Mouse (Mus musculus) limb, embryonic 10.5 days (tissue): Measurements from ENCODE around the gene Ing1. TPM values are rescaled to one million over a fixed set of nuclear protein-coding genes. Genes with fewer than 3 reads are reported as not detected.

Source experiments
- DNase-seq: peaks from one replicate; pipeline ENCODE4 v3.0.0-alpha.2; 2017; ENCODE audit warnings: low spot score
- H3K27ac ChIP-seq: fragments of 300-500 bp; sonication (generic); 2 replicates; pipeline ENCODE4 v1.5.1; 2016; ENCODE audit warnings: mild to moderate bottlenecking
- H3K27me3 ChIP-seq: fragments of 300-500 bp; sonication (generic); 2 replicates; pipeline ENCODE4 v1.6.1; 2016; ENCODE audit warnings: low read depth, mild to moderate bottlenecking; ENCODE audit not compliant: poor library complexity, severe bottlenecking
- H3K36me3 ChIP-seq: fragments of 300-500 bp; sonication (generic); 2 replicates; pipeline ENCODE4 v1.6.1; 2016; ENCODE audit warnings: mild to moderate bottlenecking, moderate library complexity
- H3K4me1 ChIP-seq: fragments of 300-500 bp; sonication (generic); 2 replicates; pipeline ENCODE4 v1.6.1; 2016
- H3K4me3 ChIP-seq: fragments of 300-500 bp; sonication (generic); 2 replicates; pipeline ENCODE4 v1.5.1; 2016; ENCODE audit warnings: mild to moderate bottlenecking, moderate library complexity
- H3K9me3 ChIP-seq: fragments of 300-500 bp; sonication (generic); replicated peaks from 2 replicates; pipeline ENCODE4 v1.6.1; 2016; ENCODE audit warnings: mild to moderate bottlenecking
- WGBS: fragments of 180-500 bp; shearing (Covaris S2); methylation state at CpG from one replicate; pipeline ENCODE4 v1.1.7; 2016; 5-methylcytosine and 5-hydroxymethylcytosine counted together
- polyA plus RNA-seq: library from polyadenylated mRNA; unstranded; fragments of >200 nt; fragmentation: Nextera tagmentation; extraction: Ambion mirVana; gene quantifications from 2 replicates; pipeline ENCODE4 v1.2.1, GENCODE M21; 2016

Gene Ing1
- polyA plus RNA-seq, 1 experiment from 2014 or later: 39.7 TPM

DNA sequence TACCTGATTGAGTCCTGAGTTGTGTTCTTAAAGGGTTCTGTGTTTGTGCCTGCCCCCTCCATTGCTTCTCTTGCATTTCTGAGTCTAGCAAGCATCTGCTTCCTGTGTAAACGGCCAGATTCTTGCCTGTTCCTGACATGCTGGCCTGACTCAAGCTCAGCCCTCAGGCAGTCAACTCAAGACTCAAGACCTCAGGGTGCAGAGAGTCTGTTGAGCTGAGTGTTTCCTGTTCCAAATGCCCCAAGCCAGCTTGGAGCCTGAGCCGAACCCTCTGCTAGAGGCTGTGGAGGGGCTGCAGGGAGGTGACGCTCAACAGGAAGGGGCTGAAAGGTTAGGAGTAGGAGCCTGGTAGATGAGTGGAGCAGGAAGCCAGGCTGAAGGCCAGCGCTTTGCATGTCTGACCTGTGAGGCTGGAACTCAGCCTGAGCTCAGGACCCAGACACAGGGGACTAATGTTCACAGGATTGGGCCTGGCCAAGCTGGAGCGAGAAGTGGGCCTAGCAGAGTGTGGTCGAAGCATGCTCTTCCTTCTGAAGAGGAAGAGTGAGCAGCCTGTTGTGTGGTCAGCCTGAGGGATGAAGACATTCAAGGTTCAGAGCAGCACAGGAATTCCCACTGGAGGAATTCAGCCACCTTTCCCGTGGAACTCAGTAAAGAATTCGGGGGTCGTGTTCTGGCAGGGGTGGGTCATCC is 19.7 kb downstream of the Ing1 start:
- no peaks in the 10 kb centered on the region for H3K27me3 ChIP-seq
- H3K27ac ChIP-seq: peak overlapping the region; percentile 79
- peaks cover 44% of the 10 kb centered on the region for H3K4me1 ChIP-seq
- no peaks in the 10 kb centered on the region for H3K9me3 ChIP-seq
- WGBS: 77% methylated on average over 9 of the region's 9 CpGs
- peaks cover 15% of the 10 kb centered on the region; the same call in 1 of the 2 replicates for H3K36me3 ChIP-seq
- no peak overlapping the region for H3K4me3 ChIP-seq
- DNase-seq: no peak

DNA sequence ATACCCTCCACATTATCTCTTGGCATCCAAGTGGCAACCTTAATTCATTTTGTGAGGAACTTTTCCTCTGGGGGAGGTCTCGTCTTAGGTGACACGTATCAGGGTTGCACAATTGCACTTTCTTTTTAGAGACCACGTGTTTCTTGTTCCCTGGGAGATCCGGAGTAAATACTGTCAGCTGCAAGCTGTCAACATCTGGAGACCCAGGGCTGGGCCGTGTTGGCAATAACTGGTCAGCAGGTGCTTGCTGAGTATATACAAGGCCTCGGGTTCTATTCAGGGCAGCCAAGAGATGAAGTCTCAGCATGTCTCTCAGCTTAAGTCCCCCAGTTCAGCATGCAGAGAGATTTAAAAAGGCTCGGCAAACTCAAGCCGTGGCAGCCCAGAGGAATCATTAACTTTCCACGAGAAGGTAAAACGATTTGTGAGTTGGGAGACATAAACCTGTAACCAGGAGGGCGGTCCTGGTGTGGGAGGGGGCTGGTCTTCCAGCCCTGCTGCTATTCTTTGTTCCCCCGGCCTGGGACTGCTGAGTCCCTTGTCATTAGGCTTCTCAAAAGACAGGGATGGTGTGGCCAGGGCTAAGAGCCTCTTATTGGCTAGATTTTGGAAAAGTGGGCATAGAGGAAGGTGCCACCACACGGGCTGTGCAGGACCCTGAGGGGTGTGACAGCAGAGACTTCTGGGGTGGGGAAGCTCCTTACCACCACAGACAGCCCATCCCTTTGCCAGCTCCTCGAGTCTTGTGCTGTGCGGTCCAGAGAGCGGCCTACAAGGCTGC is 20.4 kb downstream of the Ing1 start:
- H3K4me1 ChIP-seq: peaks cover 42% of the 10 kb centered on the region
- H3K36me3 ChIP-seq: peaks cover 9% of the 10 kb centered on the region; the same call in 1 of the 2 replicates
- no peaks in the 10 kb centered on the region for H3K27me3 ChIP-seq
- H3K4me3 ChIP-seq: no peak overlapping the region
- WGBS: 70% methylated on average over 16 of the region's 16 CpGs
- peak overlapping the region; percentile 79 for H3K27ac ChIP-seq
- H3K9me3 ChIP-seq: no peaks in the 10 kb centered on the region
- DNase-seq: no peak

DNA sequence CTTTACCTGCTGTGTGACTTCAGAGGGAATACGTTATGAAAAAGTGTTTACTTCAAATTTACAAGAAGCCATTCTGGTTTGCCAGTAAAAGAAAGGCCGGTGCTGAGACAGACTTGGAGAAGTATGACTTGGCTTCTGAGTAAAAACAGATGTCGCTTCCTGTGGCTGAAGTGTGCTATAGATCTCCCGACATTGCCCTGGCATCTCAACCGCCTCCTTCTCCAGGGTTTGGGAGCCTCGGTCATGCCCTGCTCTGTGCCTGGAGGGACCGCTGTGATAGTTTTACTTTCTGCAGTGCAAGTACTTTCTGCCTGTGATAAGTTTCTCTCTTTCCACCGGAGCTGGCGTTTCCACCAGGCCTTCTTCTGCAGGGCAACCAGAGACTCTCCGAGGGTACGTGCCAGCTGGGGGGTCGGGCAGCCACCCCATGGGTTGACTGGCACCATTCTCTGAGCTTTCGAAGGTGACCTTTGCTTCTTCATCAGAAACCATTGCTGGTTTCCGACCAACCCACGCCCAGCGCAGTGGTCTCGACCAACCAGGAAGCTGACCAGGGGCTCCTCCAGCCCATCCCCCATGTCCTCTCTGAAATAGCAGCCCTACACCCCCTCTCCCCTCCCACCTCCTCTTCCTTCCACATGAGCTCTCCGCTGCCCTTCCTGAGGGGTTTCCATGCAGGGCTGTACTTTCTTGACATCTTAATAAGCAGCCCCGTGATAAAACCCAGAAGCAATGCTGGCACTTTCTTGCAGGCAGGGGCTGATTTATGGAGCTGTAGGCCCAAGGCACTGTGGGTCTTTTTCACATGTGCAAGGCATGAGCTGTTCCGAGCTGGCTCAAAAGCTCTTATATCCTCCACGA is 30.4 kb downstream of the Ing1 start:
- Histone ChIP-seq H3K4me1 (peaks cover 30% of the 10 kb centered on the region), H3K27ac (peak overlapping the region; percentile 96), H3K9me3 (peaks cover 5% of the 10 kb centered on the region; the same call in 1 of the 2 replicates), H3K4me3 (peak overlapping the region; percentile 40), H3K36me3 (peaks cover 12% of the 10 kb centered on the region), H3K27me3 (no peaks in the 10 kb centered on the region)
- WGBS: 36% methylated on average over 21 of the region's 21 CpGs
- DNase-seq: peak; percentile 80

- 15% methylated on average over 2 of the region's 2 CpGs for WGBS
- peak overlapping the region; percentile 40; the same call in 1 of the 2 replicates for H3K4me3 ChIP-seq
- peaks cover 5% of the 10 kb centered on the region; the same call in 1 of the 2 replicates for H3K9me3 ChIP-seq
- DNase-seq: no peak
- peak overlapping the region; percentile 96 for H3K27ac ChIP-seq
- H3K36me3 ChIP-seq: peaks cover 12% of the 10 kb centered on the region
- H3K4me1 ChIP-seq: peaks cover 30% of the 10 kb centered on the region
- H3K27me3 ChIP-seq: no peaks in the 10 kb centered on the region
Observed at GRCm38 (mm10) chr8:11586374-11586745, 31.0 kb downstream of the Ing1 start.

DNA sequence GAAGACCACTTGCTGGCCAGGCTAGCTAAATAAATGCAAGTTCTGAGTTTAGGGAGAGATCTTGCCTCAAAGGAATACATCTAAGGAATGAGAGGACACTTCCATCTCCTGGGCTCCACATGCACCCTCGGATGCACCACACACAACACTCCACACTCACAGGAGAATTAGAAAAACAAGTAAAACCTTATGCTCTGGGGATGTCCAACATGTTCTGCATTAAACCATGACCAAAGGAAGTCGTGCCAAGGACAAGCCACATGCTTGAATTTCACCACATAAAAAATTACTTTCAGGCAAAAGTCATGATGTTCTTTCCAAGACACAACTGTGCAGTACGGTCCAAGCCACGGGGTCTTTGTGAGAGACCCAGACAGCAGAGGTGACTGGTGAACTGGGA is 36.5 kb downstream of the Ing1 start:
- Histone ChIP-seq H3K4me1 (peaks cover 18% of the 10 kb centered on the region), H3K9me3 (no peaks in the 10 kb centered on the region), H3K36me3 (no peaks in the 10 kb centered on the region), H3K4me3 (no peak overlapping the region), H3K27me3 (no peaks in the 10 kb centered on the region), H3K27ac (peak overlapping the region; percentile 12; the same call in 1 of the 2 replicates)
- 84% methylated on average over 4 of the region's 4 CpGs for WGBS
- DNase-seq: no peak

DNA sequence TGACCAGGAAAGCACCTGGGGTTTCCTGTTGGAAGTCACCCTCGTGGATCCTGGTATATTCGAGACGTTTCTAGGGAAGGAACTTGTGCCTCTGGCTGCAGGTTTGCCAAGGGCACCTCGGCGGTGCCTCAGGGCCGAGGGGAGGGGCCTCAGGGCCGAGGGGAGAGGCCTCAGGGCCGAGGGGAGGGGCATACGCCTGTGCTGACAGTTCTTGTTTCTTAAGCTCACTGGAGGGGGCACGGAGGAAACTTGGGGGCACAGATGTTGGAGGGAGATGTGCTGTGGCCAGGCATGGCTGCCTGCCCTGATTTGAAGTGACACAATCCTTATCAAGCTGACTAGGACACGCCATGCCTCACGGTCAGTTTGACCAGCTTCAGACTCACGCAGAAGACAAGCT is 36.9 kb downstream of the Ing1 start:
- Histone ChIP-seq H3K36me3 (no peaks in the 10 kb centered on the region), H3K4me1 (peaks cover 13% of the 10 kb centered on the region), H3K27me3 (no peaks in the 10 kb centered on the region), H3K4me3 (no peak overlapping the region), H3K9me3 (no peaks in the 10 kb centered on the region), H3K27ac (peak overlapping the region; percentile 12; the same call in 1 of the 2 replicates)
- DNase-seq: no peak
- WGBS: 51% methylated on average over 13 of the region's 13 CpGs

DNA sequence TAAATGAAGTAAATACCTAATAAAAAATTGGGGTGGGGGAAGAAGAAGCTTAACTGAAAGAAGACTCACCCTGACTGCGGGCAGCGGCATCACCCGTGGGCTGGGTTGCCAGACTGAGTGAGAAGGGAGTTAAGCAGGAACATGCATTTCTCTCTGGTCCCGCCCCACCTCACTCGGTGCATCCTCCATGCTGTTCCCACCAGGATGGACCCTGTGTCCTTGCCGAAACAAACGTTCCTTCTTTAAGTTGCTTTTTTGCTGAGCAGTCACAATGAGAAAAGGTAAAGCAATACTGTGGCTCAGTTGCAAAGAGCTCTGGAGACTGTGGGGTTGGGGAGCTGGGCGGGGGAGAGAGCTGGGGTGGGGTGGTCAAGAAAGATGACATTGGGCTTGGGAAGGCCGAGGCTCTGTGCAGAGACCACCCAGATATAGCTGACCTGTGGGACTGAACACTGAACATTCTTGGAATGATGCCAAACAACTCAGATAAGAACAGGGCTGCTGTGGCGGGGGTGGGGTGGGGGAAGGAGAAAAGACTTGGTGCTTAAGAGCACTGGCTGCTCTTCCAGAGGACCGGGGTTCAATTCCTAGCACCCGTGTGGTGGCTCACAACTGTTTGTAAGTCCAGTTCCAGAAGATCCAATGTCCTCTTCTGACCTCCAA is 38.0 kb downstream of the Ing1 start:
- 81% methylated on average over 12 of the region's 12 CpGs for WGBS

DNA sequence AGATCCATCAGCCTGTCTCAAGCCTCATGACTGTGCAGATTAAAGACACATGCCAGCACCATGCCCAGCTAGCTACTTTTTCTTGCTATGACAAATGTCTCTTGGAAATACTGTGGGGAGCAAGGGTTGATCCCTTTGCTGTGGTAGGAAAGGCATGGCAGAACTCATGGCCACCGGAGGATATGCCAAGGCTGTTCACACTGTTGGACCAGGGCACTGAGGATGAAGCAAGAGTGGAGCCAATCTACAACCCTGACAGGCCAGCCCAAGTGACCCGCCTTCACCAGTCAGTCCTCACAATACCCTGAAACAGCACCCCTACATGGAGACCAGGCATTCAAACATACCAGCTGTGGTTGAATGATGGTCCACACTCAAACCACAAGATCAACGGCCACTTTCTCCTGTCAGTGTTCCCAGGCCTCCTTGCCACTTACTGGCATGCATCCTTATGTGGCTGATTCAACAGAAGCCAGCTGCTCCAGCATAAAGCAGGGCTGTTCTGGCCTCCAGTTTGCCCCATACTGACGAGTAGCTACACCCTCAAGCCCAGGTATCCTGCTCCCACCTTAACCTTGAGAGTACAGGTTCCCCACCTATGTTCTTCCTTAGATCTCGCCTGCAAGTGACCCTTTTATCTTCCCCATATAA is 45.1 kb downstream of the Ing1 start:
- no peak for DNase-seq
- no peak overlapping the region for H3K27ac ChIP-seq
- 0 out of 2 replicates have a peak, but pooled peaks cover 4% of the 10 kb centered on the region for H3K4me1 ChIP-seq
- H3K4me3 ChIP-seq: no peak overlapping the region
- H3K9me3 ChIP-seq: no peaks in the 10 kb centered on the region
- H3K27me3 ChIP-seq: no peaks in the 10 kb centered on the region
- 84% methylated on average over 5 of the region's 5 CpGs for WGBS
- H3K36me3 ChIP-seq: peaks cover 11% of the 10 kb centered on the region

More for the DNA sequence above, 38.0 kb downstream of the Ing1 start:
- Histone ChIP-seq H3K36me3 (no peaks in the 10 kb centered on the region), H3K4me3 (no peak overlapping the region), H3K27ac (no peak overlapping the region), H3K27me3 (no peaks in the 10 kb centered on the region), H3K9me3 (no peaks in the 10 kb centered on the region), H3K4me1 (peaks cover 8% of the 10 kb centered on the region)
- DNase-seq: no peak

DNA sequence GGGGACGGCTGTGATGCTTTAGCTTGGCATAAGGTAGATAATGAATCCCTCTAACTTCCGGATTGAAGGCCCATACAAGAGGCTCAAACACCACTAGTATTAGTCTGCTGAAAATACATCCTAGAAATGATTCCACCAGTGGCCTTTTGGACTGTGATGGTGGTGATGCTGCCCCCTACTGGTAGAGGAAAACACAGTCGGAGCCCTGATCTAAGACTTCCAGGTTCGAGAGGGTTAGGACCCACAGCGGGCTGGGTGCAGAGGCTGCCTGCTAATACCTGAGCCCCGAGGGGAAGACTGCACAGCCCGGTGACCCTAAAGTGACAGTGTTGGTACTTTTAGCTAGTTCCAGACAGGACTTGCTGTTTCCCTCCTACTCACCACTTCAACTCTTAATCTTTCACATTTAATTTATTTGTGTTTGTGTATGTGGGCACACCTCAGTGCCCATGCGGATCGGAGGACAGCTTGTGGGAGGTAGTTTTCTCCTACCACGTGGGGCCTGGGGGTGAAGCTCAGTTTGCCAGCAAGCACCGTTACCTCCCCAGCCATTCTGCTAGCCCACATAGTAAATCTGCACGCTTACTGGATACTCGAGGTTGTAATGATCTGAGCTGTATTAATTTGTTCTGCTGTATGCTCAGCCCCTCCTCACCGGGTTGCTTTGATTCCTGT is 46.8 kb downstream of the Ing1 start:
- 0 out of 2 replicates have a peak, but pooled peaks cover 4% of the 10 kb centered on the region for H3K4me1 ChIP-seq
- H3K4me3 ChIP-seq: no peak overlapping the region
- H3K27me3 ChIP-seq: no peaks in the 10 kb centered on the region
- no peak overlapping the region for H3K27ac ChIP-seq
- H3K9me3 ChIP-seq: no peaks in the 10 kb centered on the region; the same call in 1 of the 2 replicates
- H3K36me3 ChIP-seq: peaks cover 25% of the 10 kb centered on the region
- peak; percentile 86 for DNase-seq
- 47% methylated on average over 14 of the region's 14 CpGs for WGBS

DNA sequence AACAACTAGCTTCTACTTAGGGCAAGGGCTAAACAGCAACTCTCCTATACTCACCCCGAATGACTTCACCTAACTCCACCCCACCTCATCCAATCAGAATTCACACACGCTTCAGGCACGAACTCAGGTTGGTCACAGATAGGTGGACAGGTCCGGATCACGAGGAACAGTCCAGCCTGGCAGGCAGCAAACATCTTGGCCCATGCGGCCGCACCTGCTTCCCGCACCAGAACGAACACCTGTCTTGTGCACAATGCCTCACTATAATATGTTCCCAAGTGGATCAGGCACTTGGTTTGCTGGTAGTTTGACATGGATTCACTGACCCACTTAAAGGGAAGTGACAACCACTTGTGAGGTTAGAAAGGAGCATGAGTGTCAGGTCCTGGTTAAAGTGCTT is 53.5 kb downstream of the Ing1 start:
- no peak for DNase-seq
- WGBS: 98% methylated on average over 9 of the region's 9 CpGs
- H3K27me3 ChIP-seq: no peaks in the 10 kb centered on the region
- no peaks in the 10 kb centered on the region for H3K4me1 ChIP-seq
- H3K9me3 ChIP-seq: no peaks in the 10 kb centered on the region; the same call in 1 of the 2 replicates
- H3K4me3 ChIP-seq: no peak overlapping the region
- no peak overlapping the region for H3K27ac ChIP-seq
- H3K36me3 ChIP-seq: peaks cover 92% of the 10 kb centered on the region
